Mouse (Mus musculus) heart, postnatal 4 days (tissue): ENCODE results near the gene Rnf135. TPM values are rescaled to one million over a fixed set of nuclear protein-coding genes. Genes with fewer than 3 reads are reported as not detected.
"Not testable (repeated sequence)": the region's sequence is repeated elsewhere in the genome, so short reads cannot be mapped to it uniquely, and the experiment has no call there.

Source experiments
- DNase-seq: peaks from one replicate; pipeline ENCODE4 v3.0.0; 2021
- total RNA-seq, 2 experiments: library from RNA; stranded (reverse); gene quantifications; 2 replicates each; pipeline ENCODE4 v1.2.3; 2021

The Rnf135 gene
- total RNA-seq, 2 experiments from 2014 or later = 5.2 to 8.5 TPM

DNA sequence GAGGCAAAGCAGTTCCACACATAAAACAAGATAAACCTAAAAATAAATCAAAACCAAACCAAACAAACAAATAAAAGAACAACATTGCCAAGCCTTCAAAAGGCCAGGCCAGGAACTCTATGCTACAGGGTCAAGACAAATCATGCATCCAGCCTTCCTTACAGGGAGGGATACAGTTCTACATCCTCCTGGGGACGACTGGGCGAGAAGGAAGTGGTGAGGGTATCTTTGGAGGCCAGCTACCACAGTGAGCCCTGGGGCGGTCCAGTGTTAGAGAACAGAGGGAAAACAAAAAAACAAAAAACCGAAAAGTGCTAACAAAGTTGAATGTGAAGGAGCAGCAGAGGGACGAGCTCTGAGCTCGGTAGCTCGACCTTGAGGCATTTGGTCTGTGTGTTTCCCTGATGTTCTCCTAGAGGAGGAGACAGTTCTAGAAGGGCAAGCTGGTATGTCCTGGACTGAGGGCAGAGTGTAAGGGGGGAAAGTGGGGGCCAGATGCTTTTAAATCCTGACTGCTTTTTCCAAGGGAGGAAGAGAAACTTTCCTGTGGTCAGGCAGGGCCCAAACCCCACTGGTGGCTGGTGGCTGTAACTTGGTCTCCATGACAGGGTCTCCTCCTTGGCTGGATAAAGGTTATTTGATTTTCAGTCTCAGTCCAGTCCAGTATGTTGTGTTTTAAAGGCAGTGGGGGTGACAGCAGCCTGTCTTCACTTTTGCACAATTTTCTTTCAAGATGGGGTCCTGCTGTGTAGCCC lies 20.1 kb upstream of the Rnf135 start:
- DNase-seq = no peak

GRCm38 (mm10) chr11:80164224-80164623 lies 19.4 kb upstream of the Rnf135 start:
- DNase-seq = no peak

DNA sequence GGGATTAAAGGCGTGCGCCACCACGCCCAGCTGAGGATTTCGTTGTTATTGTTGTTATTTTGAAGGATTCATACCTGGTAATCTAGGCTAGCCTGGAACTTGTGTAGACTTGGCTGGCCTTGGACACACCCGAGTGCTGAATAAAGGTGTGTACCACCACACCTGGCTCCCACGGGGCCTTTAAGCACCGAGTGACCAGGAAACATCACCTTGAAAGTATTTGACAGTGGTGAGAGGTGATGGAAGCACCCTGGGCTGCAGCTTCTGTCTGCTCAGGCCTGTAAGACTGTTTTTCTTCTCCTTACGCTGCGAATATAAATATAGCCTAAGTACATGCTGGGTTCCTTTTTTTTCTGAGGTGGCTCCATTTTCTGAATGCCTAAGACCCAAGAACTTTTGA lies 15.5 kb upstream of the Rnf135 start:
- no peak for DNase-seq

DNA sequence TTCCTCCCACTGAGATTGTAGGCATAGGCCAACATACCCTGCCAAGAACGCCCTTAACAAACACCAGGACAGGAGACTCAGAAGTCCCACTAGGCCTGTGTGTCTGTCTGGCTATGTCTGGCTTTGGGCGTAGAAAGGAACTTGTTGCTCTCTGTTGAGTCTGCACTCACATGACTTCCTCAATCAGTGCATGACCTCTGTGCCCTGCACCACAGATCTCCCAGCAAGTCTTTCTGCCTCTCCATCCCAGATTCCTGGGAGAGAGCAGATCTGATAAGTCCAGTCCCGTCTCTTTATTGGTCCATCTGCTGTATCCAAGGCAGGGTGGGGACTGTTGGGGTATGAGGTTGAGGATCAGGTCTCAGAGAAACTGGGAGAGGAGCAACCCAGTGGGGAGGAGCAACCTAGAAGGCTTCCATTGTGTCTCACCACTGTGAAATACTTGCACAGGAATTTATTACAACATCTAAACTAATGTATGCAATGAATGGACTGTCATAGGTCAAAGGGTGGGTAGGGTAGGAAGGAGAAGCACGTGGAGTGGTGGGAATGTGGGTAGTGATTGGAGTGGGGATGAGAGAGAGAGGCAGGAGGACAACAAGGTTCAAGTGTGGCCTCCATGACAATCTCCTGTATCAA lies 14.9 kb upstream of the Rnf135 start:
- no peak for DNase-seq

GRCm38 (mm10) chr11:80169629-80170028 lies 14.0 kb upstream of the Rnf135 start:
- no peak for DNase-seq

DNA sequence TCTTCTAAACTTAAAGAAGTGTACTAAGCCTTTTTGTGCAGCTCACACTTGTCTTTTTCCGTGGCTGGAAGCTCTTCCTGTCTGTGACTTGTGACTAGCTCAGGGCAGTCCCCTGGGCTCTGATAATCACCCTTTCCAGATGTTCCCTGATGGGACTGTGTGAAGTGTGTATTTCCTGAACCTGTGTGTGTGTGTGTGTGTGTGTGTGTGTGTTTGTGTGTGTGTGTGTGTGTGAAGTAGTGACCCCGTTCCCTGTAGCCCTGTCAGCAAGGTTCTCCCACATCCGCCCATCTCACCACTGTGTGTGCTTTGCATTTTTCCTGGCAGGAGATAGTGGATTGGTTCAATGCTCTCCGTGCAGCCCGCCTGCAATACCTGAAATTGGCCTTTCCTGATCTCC lies 13.3 kb upstream of the Rnf135 start:
- DNase-seq = no peak

GRCm38 (mm10) chr11:80171884-80172283 lies 11.8 kb upstream of the Rnf135 start:
- DNase-seq = no peak

DNA sequence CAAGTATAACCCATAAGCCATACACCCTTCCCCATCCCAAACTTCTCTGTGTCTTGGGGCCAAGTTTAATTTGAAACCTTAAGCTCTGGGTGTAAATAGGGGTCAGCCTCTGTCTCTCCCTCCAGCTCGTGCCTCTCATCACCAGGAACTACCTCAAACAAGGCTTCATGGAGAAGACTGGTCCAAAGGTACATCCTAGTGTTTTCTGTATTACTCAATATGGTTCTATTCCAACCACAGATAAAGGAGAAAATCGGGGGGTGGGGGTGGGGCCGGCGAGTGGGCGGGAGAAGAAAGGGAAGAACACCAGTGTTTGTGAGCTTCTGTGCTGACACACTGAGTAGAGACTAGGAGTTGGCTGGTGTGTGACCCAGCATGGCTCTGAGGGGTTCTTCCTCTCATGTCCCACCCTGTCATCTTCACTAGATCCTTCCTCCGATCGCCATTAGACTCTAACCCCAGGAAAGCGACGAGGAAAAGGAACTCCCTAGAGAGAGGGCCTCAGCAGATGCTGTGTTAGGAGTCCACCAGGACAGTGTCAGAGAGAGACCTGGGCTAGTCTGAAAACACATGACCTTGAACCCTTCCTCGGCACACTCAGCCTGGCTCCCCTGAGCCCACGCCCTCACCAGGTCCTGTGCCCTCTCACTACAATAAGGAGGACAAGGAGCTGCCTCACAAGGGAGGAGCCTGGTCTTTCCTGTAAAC lies 9.5 kb upstream of the Rnf135 start:
- no peak for DNase-seq

DNA sequence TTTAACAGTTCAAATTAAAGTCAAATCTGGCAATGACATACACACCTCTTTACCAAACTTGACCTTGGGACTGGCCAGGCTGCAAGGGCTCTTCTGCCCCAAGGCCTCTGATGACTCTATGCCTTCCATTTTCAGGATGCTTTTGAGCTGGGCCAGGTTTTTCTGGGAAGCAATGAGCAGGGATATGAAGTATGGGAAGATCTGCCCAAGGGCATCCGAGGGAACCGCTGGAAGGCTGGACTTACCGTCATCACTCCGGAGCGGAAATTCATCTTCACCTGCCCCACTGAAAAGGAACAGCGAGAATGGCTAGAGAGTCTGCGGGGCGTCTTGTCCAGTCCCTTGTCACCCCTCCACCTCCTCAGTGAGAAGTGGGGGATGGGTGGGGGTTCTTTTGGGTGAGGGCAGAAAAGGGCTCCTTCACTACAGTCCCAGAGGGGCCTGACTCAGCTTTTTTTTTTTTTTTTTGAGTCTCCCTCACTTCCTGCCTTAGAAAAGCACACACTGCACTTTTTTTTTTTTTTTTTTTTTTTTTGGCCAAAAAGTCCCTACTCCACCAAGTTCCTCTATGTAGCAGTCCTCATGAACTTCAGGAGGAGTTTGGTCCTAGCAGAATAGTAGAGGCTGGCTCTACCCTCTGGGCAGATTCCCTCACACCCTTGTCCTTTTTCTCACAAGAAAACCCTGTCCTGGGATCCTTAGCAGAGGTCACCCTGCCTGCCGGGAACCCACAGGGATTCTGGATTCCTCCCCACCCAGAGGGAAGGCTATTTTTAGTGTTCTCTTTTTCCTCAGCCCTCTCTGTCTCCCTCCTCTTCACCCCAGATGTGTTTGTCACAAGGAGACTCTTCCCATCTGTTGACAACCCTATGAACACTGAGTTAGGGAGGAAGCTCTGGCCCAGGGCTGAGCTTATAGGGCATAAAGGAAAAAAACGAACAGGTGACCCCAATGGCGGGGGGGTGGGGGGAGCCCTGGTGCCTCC lies 6.4 kb upstream of the Rnf135 start:
- DNase-seq = no peak

- no peak for DNase-seq
These were observed 5.3 kb upstream of the Rnf135 start for GRCm38 (mm10) chr11:80178316-80178715.

GRCm38 (mm10) chr11:80181021-80181749 lies 2.5 kb upstream of the Rnf135 start:
- DNase-seq = no peak

- not testable (repeated sequence) for DNase-seq
These were observed 472 bp upstream of the Rnf135 start for GRCm38 (mm10) chr11:80183054-80183704.

GRCm38 (mm10) chr11:80184531-80185071 lies 950 bp downstream of the Rnf135 start:
- no peak for DNase-seq

- DNase-seq = not testable (repeated sequence)
These were observed 1.9 kb downstream of the Rnf135 start for GRCm38 (mm10) chr11:80185441-80185976.

- DNase-seq = no peak
These were observed 6.6 kb downstream of the Rnf135 start for GRCm38 (mm10) chr11:80190280-80190679.

DNA sequence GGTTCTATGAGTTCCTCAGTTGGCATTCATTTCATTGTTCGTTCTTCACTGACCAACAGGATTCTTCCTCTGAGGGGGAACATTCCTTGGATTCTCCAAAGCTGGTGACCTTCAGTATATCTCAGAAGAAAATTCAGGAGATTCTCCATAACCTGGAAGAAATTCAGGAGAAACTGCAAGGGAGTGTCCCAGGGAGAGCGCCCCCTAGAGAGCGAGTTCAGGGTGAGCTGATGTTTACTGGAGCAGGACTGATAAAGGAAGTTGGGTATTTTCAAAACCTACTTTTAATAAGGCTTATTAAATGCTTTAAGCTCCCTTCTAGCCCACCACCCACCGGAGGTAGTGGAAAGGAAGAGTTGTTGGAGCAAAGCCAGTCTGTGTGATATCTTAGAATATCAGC lies 10.2 kb downstream of the Rnf135 start:
- DNase-seq = no peak

- no peak for DNase-seq
These were observed 12.7 kb downstream of the Rnf135 start for GRCm38 (mm10) chr11:80196351-80196750.

GRCm38 (mm10) chr11:80199316-80199715 lies 15.7 kb downstream of the Rnf135 start:
- no peak for DNase-seq

DNA sequence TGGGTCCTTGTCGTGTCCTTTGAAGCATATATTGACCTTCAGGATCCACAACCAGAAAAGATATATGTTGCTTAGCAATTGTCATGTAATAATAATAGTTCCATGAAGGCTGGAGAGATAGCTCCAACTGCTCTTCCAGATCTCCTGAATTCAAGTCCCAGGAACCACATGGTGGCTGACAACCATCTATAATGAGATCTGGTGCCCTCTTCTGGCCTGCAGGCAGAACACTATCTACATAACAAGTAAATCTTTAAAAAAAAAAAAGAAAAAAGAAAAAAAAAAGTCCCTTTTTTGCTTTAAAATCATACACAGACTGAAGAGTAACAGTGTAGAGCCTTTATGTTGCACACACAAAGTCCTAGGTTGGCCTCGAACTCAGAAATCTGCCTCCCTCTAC lies 16.1 kb downstream of the Rnf135 start:
- no peak for DNase-seq

GRCm38 (mm10) chr11:80200326-80200725 lies 16.7 kb downstream of the Rnf135 start:
- DNase-seq = peak; percentile 25
